Mouse (Mus musculus): ENCODE measurements around the gene Rcn2. TPM values are rescaled to one million over a fixed set of nuclear protein-coding genes. Genes with fewer than 3 reads are reported as not detected.

Gene Rcn2
- total RNA-seq, 2 experiments from 2014 or later, result 114 to 123 TPM

DNA sequence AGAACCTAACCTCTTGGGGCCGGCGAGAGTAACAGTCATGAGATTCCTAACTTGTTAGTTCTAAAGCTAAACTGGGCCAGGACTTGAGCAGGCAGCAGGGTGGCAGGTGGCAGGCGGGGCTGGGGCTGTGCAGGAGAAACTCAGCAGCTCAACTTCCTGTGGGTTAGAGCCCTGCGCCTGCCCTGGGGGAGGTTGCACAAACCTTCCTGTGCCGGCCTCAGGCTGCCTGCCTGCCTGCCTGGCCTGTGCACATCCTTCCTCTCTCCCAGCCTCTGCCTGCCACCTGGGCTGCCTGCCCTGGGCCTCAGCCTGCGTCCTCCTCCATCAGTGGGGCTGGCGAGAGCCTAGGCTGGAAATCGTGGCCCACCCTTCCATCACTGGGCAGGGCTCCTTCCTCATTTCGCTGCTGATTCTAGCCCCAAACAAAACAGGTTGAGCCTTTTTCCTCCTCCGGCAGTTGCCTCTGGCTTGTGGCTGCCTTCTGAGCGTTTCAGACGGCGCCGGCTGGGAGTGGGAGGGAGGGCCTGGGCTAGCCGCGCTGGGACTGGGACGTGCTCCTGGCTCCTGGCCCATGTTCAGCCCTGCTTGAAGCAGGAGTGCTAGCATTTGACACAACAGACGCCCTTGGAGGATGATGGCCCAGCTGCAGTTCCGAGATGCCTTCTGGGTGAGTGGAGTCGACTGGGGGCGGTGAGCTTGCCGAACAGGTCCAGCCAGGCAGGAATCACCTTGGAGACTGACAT lies 48.3 kb downstream of the Rcn2 start, which contains the start of gene Pstpip1:
Gene Pstpip1 (plus strand): TSS at position 185 of the 743 bp plus-strand sequence.
- DNase-seq (ENCODE audit: low spot score in 2 of 2), result peak; percentile 56 to 78
- intact Hi-C loops (cut with DNase I), result no loop called here

DNA sequence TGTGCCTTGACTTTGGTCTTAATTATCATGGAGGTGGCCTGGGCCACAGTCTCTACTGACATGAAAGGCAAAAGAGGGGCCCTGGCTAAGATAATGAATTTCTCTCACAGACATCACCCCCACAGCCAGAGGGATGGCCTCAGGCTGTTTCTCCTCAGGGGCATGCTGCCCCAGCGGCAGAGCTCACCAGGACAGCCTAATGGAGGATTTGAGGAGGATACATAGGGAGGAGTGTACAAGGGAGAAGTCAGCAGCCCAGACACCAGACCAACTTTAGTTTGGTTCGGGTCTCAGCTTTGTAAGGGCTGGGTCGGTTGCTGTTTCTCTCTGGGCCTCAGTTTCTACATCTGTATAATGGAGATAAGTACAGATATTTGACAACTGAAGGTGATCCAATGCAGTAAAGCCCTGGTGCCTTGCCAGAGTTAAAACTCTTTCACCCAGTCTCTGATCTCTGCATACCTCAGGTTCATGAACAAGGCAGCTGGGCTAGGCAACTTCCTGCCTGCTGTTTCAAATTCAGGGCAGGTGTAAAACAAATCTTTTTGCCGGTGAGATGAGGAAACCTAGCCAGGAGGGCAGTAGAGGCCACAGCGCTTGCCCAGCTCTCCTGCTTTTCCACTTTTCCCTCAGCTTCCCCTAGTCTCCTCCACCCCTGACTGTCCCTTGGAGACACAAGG lies 49.0 kb downstream of the Rcn2 start:
- intact Hi-C loops (cut with DNase I), result no loop called here
- no peak for DNase-seq (ENCODE audit: low spot score in 2 of 2)

DNA sequence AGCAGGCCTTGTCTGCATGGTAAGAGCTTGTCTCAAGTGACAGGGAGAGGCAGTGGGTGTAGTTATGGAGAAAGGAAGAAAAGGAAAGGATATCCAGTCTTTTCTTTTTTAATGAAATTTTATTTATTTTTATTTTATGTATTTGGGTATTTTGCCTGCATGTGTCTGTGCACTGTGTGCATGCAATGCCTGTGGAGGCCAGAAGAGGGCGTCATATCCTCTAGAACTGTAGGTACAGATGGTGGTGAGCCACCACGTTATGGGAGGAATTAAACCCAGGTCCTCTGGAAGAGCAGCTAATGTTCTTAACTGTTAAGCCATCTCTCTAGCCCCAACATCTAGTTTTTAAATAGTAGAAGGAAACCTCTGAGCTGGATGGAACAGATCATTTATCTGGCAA lies 50.5 kb downstream of the Rcn2 start:
- DNase-seq (ENCODE audit: low spot score in 2 of 2), result peak in 1 of 2 experiments; percentile 40
- intact Hi-C loops (cut with DNase I), result no loop called here

DNA sequence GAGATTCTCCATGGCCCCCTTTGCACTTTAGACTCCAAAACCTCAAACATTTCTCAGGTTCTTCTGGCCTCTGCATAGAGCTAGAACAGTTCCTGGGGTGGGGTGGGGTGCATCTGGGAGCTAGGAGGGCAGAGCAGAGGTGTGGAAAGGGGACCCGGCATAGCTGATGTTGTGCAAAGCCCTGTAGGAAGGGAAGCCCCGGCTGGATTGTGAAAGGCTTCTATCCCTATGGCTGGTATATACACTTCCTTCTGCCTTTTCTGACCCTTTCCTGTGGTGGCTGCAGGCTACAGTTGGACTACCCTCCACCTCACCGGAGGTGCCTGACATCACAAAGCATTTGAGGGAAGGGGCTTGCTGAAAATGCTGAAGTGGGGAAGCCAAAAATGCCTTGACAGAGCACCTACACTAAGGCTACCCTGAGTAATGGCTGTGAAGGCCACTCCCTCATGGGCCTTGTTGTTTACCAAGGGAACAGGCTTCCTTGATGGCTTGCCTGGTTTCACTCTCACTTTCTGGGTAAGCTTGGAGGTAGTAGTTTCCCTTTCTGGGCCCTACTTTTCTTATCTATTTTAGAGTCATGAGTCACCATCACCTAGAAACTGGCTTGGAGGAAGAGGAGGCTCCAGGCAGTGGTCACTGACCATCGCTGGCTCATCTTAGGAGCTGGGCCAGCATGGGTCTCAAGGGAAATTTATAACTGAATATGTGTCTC lies 56.1 kb downstream of the Rcn2 start:
- no peak for DNase-seq (ENCODE audit: low spot score in 2 of 2)
- intact Hi-C loops (cut with DNase I), result no loop called here

DNA sequence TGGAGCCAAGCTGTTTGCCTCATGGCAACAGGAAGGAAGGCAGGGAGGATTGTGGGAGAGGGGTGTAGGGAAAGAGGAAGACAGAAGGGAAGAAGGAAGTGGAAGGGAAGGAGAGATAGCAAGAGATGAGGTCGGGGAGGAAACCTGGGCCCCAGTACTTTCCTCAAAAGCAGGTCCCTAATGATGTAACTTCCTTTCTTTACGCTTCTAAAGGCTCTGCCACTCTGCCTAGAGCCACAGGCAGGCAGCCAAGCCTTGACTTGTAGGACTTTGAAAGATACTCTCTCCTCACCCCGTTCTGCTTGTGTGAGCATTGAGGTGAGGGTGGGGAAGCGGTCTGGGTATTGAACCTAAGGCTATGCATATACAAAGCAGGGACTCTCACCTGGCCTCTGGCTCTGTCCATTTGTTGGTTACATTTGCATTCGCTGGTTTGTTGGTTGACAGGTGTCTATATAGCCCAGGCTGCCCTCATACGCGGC lies 58.4 kb downstream of the Rcn2 start:
- DNase-seq (ENCODE audit: low spot score in 2 of 2), result no peak
- intact Hi-C loops (cut with DNase I), result no loop called here

DNA sequence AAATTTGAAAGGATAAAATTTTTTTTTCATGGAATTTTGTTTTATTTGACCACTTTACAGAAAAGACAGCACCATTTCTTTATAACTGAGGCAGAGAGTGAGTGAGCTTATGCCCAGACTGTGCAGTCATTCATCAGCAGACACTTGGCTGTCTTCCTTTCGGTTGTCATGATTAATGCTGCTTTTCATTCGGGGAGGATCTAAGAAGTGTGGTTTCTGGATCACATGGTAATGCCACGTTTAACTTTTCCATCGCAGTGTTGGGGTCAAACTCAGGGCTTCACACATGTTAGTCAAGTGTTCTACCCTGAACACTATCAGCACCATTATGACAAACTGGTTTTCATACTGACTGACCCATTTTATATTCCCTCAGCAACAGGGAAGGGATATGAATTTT lies 59.4 kb downstream of the Rcn2 start:
- DNase-seq (ENCODE audit: low spot score in 2 of 2), result no peak
- intact Hi-C loops (cut with DNase I), result no loop called here

DNA sequence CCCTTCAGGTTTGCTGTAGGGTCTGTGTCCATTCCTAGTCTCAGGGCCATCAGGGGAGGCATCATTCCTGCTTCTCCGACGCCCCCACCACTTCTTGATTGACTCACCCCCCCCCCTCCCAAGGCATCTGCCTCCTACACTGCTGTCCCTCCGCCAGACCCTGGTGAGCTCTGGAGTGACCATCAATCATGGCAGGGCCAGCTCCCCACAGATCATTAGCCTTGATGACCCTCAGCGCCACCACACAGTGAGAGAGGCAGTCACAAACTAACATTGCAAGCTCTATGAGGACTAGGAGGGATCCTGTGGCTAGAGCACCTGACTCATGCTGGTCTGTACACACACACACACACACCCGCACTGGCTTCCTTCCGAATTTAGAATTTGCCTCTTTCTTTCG lies 63.3 kb downstream of the Rcn2 start:
- DNase-seq (ENCODE audit: low spot score in 2 of 2), result no peak
- intact Hi-C loops (cut with DNase I), result no loop called here

DNA sequence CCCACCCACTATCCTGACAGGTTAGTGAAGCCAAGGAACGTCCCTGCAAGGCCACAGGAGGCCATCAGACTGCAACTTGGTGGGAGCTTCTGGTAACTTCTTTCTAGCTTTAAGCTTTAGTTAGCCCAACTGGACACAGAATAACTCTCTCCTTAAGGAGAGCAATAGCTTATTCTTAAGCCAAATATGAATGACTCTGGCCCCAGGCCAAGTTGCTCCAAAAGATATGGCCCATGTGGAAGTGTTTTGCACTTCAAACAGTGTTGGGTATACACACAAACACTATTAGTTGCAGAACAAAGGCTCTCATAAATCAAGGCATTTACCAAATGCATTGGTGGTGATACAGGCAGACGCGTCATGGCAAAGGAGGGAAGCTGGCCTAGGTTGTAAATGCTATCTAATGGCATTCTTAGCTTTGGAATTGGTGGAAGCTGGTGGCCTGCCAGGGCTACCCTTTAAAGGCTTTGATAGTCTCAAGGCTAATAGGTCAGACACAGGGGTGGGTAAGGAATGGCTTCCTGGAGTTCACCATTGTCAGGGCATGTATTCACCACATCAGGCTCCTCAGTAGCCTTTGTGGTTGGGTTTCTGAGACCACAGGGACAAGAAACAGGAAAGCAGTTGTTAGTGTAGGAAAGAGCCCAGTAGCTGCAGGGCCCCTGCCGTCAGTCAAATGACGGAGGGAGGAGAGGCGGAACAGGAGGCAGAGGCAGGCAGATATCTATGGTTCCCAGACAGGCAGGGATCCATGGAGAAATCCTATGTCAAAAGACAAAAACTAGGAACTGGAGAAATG lies 64.8 kb downstream of the Rcn2 start:
- intact Hi-C loops (cut with DNase I), result no loop called here
- no peak for DNase-seq (ENCODE audit: low spot score in 2 of 2)

DNA sequence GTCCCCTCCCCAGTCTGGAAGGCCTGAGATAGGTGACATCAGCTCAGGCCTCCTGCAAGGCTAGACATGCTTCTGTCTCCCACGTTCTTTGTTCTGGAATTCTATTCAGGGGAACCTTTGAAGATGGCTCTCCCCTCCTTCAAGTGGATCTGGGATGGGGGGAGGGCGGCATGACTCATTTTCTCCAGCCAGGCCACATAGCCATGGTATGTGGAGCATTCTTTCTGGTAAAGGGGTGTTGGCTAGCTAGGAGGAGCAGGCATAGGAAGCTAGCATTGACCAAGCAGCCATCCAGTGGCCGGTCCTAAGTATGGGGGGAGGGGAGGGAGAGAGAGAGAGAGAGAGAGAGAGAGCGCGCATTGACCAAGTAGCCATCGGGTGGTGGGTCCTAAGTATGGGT lies 65.9 kb downstream of the Rcn2 start:
- intact Hi-C loops (cut with DNase I), result no loop called here
- DNase-seq (ENCODE audit: low spot score in 2 of 2), result no peak

DNA sequence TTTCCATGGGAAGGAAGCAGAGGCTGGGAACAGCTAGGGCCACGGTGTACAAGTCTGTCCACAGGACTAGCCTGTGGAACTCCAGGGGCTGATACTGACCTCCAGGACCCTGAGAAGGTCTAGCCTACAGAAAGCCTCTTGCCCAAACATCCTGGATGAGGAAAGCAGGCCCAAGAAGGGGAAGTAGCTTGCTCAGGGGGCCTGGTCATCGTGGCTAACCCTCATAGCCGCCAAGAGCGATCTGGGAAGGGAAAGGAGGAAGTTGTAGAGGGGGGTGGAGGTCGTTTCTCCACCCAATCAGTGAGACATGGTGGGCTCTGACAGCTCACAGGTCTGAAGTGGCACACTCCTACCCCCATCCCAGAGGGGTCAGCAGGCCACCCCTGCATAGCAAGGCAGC lies 66.5 kb downstream of the Rcn2 start:
- DNase-seq (ENCODE audit: low spot score in 2 of 2), result no peak
- intact Hi-C loops (cut with DNase I), result no loop called here

Other genes starting within 250 kb of the Rcn2 start
- 10 to 100 TPM; 30.9 to 33.8 TPM for gene Scaper, start 103.7 kb upstream of the Rcn2 start, total RNA-seq (2021)
- gene 4930563M21Rik, start 31.3 kb upstream of the Rcn2 start, total RNA-seq (2021), result not detected
- 1 to 10 TPM; 2.0 to 2.3 TPM for gene Pstpip1, start 48.1 kb downstream of the Rcn2 start, total RNA-seq (2021)
- gene Tspan3, start 123.6 kb downstream of the Rcn2 start, total RNA-seq (2021), result 100 to 1,000 TPM; 415 to 420 TPM